Mouse (Mus musculus) brain, embryonic 14.5 days (tissue): Measurements from ENCODE around the gene Rcn1.

Experiments
- CTCF ChIP-seq: fragments of 200-500 bp; IDR thresholded peaks from 2 replicates; pipeline ENCODE4 v1.5.1; 2012; ENCODE audit warnings: inconsistent platforms, mild to moderate bottlenecking, moderate library complexity, borderline replicate concordance; ENCODE audit not compliant: insufficient read depth, insufficient read length; ENCODE audit errors: extremely low read depth
- POLR2A ChIP-seq: fragments of 200-500 bp; IDR thresholded peaks from 2 replicates; pipeline ENCODE4 v1.6.1; 2012; ENCODE audit warnings: mild to moderate bottlenecking, inconsistent platforms, borderline replicate concordance; ENCODE audit not compliant: poor library complexity, insufficient read depth, insufficient read length, severe bottlenecking; ENCODE audit errors: extremely low read depth

GRCm38 (mm10) chr2:105384998-105385397 is 14.1 kb downstream of the Rcn1 start:
- TF ChIP-seq POLR2A, result no peak
- no peak for TF ChIP-seq CTCF
